Mouse (Mus musculus): ENCODE results near the gene Pde6b. TPM values are rescaled to one million over a fixed set of nuclear protein-coding genes. Genes with fewer than 3 reads are reported as not detected.

The Pde6b gene
- polyA plus RNA-seq, 1 experiment from 2014 or later, result 0.30 TPM

- no peaks in the 10 kb centered on the region for H3K36me3 ChIP-seq (ENCODE audit: control insufficient read depth, insufficient read depth, low read length)
- H3K4me1 ChIP-seq (ENCODE audit: control insufficient read depth, insufficient read depth, low read length), result no peaks in the 10 kb centered on the region
- no peak overlapping the region for H3K4me2 ChIP-seq (ENCODE audit: low read length)
- no peaks in the 10 kb centered on the region for H3K9me3 ChIP-seq (replicated peaks; ENCODE audit: control insufficient read depth, low read length, poor library complexity, severe bottlenecking)
- H3K27me3 ChIP-seq (ENCODE audit: control insufficient read depth, insufficient read depth, low read depth, low read length), result peaks cover 10% of the 10 kb centered on the region
- H3K4me3 ChIP-seq (ENCODE audit: low read depth, low read length), result no peak overlapping the region
- no peak for ATAC-seq
- 77% methylated on average over 1 of the region's 1 CpGs for WGBS
- H3K9ac ChIP-seq (ENCODE audit: low read depth, low read length), result no peak overlapping the region
- no peak overlapping the region for H3K27ac ChIP-seq (ENCODE audit: low read length)
Measured at GRCm38 (mm10) chr5:108376059-108376458, 12.1 kb upstream of the Pde6b start.

- Histone ChIP-seq H3K27ac (ENCODE audit: low read length) (no peak overlapping the region), H3K4me3 (ENCODE audit: low read depth, low read length) (no peak overlapping the region), H3K27me3 (ENCODE audit: control insufficient read depth, insufficient read depth, low read depth, low read length) (no peaks in the 10 kb centered on the region), H3K36me3 (ENCODE audit: control insufficient read depth, insufficient read depth, low read length) (no peaks in the 10 kb centered on the region), H3K9ac (ENCODE audit: low read depth, low read length) (no peak overlapping the region), H3K4me1 (ENCODE audit: control insufficient read depth, insufficient read depth, low read length) (no peaks in the 10 kb centered on the region), H3K9me3 (replicated peaks; ENCODE audit: control insufficient read depth, low read length, poor library complexity, severe bottlenecking) (0 out of 2 replicates have a peak, but pooled peaks cover 2% of the 10 kb centered on the region), H3K4me2 (ENCODE audit: low read length) (no peak overlapping the region)
- WGBS, result 85% methylated on average over 4 of the region's 4 CpGs
- ATAC-seq, result no peak
Measured at GRCm38 (mm10) chr5:108378346-108378745, 9.8 kb upstream of the Pde6b start.

GRCm38 (mm10) chr5:108385632-108386031, 2.6 kb upstream of the Pde6b start:
- WGBS, result 86% methylated on average over 2 of the region's 2 CpGs
- H3K36me3 ChIP-seq (ENCODE audit: control insufficient read depth, insufficient read depth, low read length), result no peaks in the 10 kb centered on the region
- 0 out of 2 replicates have a peak, but pooled peaks cover 2% of the 10 kb centered on the region for H3K9me3 ChIP-seq (replicated peaks; ENCODE audit: control insufficient read depth, low read length, poor library complexity, severe bottlenecking)
- H3K4me1 ChIP-seq (ENCODE audit: control insufficient read depth, insufficient read depth, low read length), result no peaks in the 10 kb centered on the region
- no peak overlapping the region for H3K9ac ChIP-seq (ENCODE audit: low read depth, low read length)
- H3K4me2 ChIP-seq (ENCODE audit: low read length), result no peak overlapping the region
- no peak overlapping the region for H3K27ac ChIP-seq (ENCODE audit: low read length)
- ATAC-seq, result no peak
- no peak overlapping the region for H3K4me3 ChIP-seq (ENCODE audit: low read depth, low read length)
- H3K27me3 ChIP-seq (ENCODE audit: control insufficient read depth, insufficient read depth, low read depth, low read length), result no peaks in the 10 kb centered on the region

GRCm38 (mm10) chr5:108386449-108386848, 1.7 kb upstream of the Pde6b start:
- Histone ChIP-seq H3K9me3 (replicated peaks; ENCODE audit: control insufficient read depth, low read length, poor library complexity, severe bottlenecking) (0 out of 2 replicates have a peak, but pooled peaks cover 2% of the 10 kb centered on the region), H3K4me3 (ENCODE audit: low read depth, low read length) (no peak overlapping the region), H3K27ac (ENCODE audit: low read length) (no peak overlapping the region), H3K27me3 (ENCODE audit: control insufficient read depth, insufficient read depth, low read depth, low read length) (no peaks in the 10 kb centered on the region), H3K4me1 (ENCODE audit: control insufficient read depth, insufficient read depth, low read length) (no peaks in the 10 kb centered on the region), H3K36me3 (ENCODE audit: control insufficient read depth, insufficient read depth, low read length) (no peaks in the 10 kb centered on the region), H3K9ac (ENCODE audit: low read depth, low read length) (no peak overlapping the region), H3K4me2 (ENCODE audit: low read length) (no peak overlapping the region)
- ATAC-seq, result no peak
- 68% methylated on average over 4 of the region's 4 CpGs for WGBS

GRCm38 (mm10) chr5:108389744-108390143, 1.6 kb downstream of the Pde6b start:
- H3K27me3 ChIP-seq (ENCODE audit: control insufficient read depth, insufficient read depth, low read depth, low read length), result no peaks in the 10 kb centered on the region
- ATAC-seq, result no peak
- no peak overlapping the region for H3K4me3 ChIP-seq (ENCODE audit: low read depth, low read length)
- WGBS, result 70% methylated on average over 3 of the region's 3 CpGs
- no peak overlapping the region for H3K27ac ChIP-seq (ENCODE audit: low read length)
- no peak overlapping the region for H3K9ac ChIP-seq (ENCODE audit: low read depth, low read length)
- H3K4me1 ChIP-seq (ENCODE audit: control insufficient read depth, insufficient read depth, low read length), result no peaks in the 10 kb centered on the region
- no peaks in the 10 kb centered on the region for H3K36me3 ChIP-seq (ENCODE audit: control insufficient read depth, insufficient read depth, low read length)
- no peaks in the 10 kb centered on the region for H3K9me3 ChIP-seq (replicated peaks; ENCODE audit: control insufficient read depth, low read length, poor library complexity, severe bottlenecking)
- H3K4me2 ChIP-seq (ENCODE audit: low read length), result no peak overlapping the region

GRCm38 (mm10) chr5:108403453-108403852, 15.3 kb downstream of the Pde6b start:
- no peak overlapping the region for H3K4me2 ChIP-seq (ENCODE audit: low read length)
- no peak overlapping the region for H3K9ac ChIP-seq (ENCODE audit: low read depth, low read length)
- no peaks in the 10 kb centered on the region for H3K36me3 ChIP-seq (ENCODE audit: control insufficient read depth, insufficient read depth, low read length)
- H3K27ac ChIP-seq (ENCODE audit: low read length), result no peak overlapping the region
- WGBS, result 80% methylated on average over 4 of the region's 4 CpGs
- no peak for ATAC-seq
- H3K9me3 ChIP-seq (replicated peaks; ENCODE audit: control insufficient read depth, low read length, poor library complexity, severe bottlenecking), result no peaks in the 10 kb centered on the region
- no peaks in the 10 kb centered on the region for H3K27me3 ChIP-seq (ENCODE audit: control insufficient read depth, insufficient read depth, low read depth, low read length)
- H3K4me1 ChIP-seq (ENCODE audit: control insufficient read depth, insufficient read depth, low read length), result no peaks in the 10 kb centered on the region
- no peak overlapping the region for H3K4me3 ChIP-seq (ENCODE audit: low read depth, low read length)

GRCm38 (mm10) chr5:108405460-108405859, 17.3 kb downstream of the Pde6b start:
- Histone ChIP-seq H3K36me3 (ENCODE audit: control insufficient read depth, insufficient read depth, low read length) (no peaks in the 10 kb centered on the region), H3K9ac (ENCODE audit: low read depth, low read length) (no peak overlapping the region), H3K4me2 (ENCODE audit: low read length) (no peak overlapping the region), H3K27me3 (ENCODE audit: control insufficient read depth, insufficient read depth, low read depth, low read length) (no peaks in the 10 kb centered on the region), H3K4me3 (ENCODE audit: low read depth, low read length) (no peak overlapping the region), H3K27ac (ENCODE audit: low read length) (no peak overlapping the region), H3K4me1 (ENCODE audit: control insufficient read depth, insufficient read depth, low read length) (no peaks in the 10 kb centered on the region), H3K9me3 (replicated peaks; ENCODE audit: control insufficient read depth, low read length, poor library complexity, severe bottlenecking) (no peaks in the 10 kb centered on the region)
- WGBS, result 92% methylated on average over 1 of the region's 1 CpGs
- no peak for ATAC-seq

GRCm38 (mm10) chr5:108406977-108407376, 18.8 kb downstream of the Pde6b start:
- no peaks in the 10 kb centered on the region for H3K27me3 ChIP-seq (ENCODE audit: control insufficient read depth, insufficient read depth, low read depth, low read length)
- no peaks in the 10 kb centered on the region for H3K9me3 ChIP-seq (replicated peaks; ENCODE audit: control insufficient read depth, low read length, poor library complexity, severe bottlenecking)
- H3K4me1 ChIP-seq (ENCODE audit: control insufficient read depth, insufficient read depth, low read length), result no peaks in the 10 kb centered on the region
- H3K4me2 ChIP-seq (ENCODE audit: low read length), result no peak overlapping the region
- H3K4me3 ChIP-seq (ENCODE audit: low read depth, low read length), result no peak overlapping the region
- H3K36me3 ChIP-seq (ENCODE audit: control insufficient read depth, insufficient read depth, low read length), result no peaks in the 10 kb centered on the region
- H3K27ac ChIP-seq (ENCODE audit: low read length), result no peak overlapping the region
- no peak overlapping the region for H3K9ac ChIP-seq (ENCODE audit: low read depth, low read length)
- WGBS, result 75% methylated on average over 2 of the region's 2 CpGs
- ATAC-seq, result no peak

GRCm38 (mm10) chr5:108414711-108415110, 26.5 kb downstream of the Pde6b start:
- Histone ChIP-seq H3K9me3 (replicated peaks; ENCODE audit: control insufficient read depth, low read length, poor library complexity, severe bottlenecking) (no peaks in the 10 kb centered on the region), H3K4me1 (ENCODE audit: control insufficient read depth, insufficient read depth, low read length) (no peaks in the 10 kb centered on the region), H3K36me3 (ENCODE audit: control insufficient read depth, insufficient read depth, low read length) (no peaks in the 10 kb centered on the region), H3K4me3 (ENCODE audit: low read depth, low read length) (no peak overlapping the region), H3K4me2 (ENCODE audit: low read length) (no peak overlapping the region), H3K27me3 (ENCODE audit: control insufficient read depth, insufficient read depth, low read depth, low read length) (no peaks in the 10 kb centered on the region), H3K9ac (ENCODE audit: low read depth, low read length) (no peak overlapping the region), H3K27ac (ENCODE audit: low read length) (no peak overlapping the region)
- ATAC-seq, result no peak
- WGBS, result 81% methylated on average over 2 of the region's 2 CpGs

Measured in midbrain, embryonic 16.5 days (tissue).